Mouse (Mus musculus) mesoderm, embryonic 11.5 days (tissue): Measurements from ENCODE around the gene Hoxa2.

Source experiments
- DNase-seq: peaks from one replicate; pipeline ENCODE4 v3.0.0-alpha.2; 2012; ENCODE audit warnings: low read depth, low spot score

Gene Hoxa2

GRCm38 (mm10) chr6:52164626-52165440, at the start of gene Hoxa2:
Gene Hoxa2, minus strand, starts transcription at chr6:52164831.
- peak; percentile 87 for DNase-seq

DNA sequence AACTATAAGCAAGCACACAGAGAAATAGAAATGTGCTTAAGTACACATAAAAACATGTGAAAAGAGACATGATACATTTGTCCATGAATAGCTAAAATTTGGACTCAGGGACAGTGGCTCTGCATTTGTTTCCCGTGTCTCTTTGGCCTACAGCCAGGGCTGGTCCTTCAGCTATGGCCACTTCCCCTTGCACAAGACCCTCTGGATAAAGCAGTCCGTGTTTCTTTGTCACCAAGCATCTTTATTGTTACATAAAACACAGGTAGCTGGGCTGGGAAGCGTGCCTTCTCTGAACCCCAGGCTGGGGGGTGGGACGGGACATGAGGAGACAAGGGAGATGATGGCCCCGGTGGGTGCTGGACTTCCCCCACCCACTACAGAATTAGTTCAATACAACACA, 49.6 kb upstream of the Hoxa2 start:
- DNase-seq: no peak

DNA sequence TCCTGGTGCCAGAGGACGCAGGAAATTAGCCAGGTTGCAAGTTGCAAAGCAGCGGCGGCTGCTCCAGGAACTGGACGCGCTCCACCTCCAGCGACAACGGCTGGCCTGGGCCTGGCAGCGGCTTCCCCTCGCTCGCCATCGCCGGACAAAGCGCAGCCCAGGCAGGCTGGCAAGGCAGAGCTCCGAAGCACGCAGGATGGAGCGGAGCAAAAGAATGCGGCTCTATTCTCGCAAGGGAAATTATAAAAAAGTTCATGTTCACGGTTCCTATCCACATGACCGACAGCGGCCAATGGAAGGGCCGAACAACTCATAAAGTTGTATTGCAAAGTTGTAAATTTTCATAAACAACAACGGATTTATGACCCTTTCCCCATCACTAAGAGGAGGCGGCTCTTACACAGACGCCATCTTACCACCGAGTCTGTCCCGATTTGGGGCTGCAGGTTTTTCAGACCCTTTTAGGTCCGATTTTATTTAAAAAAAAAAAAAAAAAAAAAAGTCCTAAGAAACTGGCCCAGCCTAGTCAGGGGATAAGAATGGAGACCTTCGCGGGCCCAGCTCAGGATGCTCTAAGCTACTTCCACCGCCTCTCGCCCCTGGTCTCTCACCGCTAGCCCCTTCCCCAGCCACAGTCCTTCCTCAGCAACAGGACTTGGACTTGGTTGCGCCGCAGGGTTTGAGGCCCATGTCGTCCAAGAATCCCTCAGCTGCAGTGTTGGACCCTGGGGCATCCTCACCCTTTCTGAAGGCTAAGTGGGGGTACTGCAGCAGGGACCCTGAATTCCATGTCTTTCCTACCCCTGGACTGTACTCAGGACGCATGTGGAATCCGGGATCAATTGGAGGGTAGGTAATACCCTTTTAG, 48.7 kb upstream of the Hoxa2 start, which contains the start of the genes Hoxa3 and Gm28308:
Gene Hoxa3 (minus strand): TSS at position 218 of the 868 bp plus-strand sequence.
Gene Gm28308 (minus strand): TSS at position 221 of the 868 bp plus-strand sequence.
- DNase-seq: peak; percentile 92

DNA sequence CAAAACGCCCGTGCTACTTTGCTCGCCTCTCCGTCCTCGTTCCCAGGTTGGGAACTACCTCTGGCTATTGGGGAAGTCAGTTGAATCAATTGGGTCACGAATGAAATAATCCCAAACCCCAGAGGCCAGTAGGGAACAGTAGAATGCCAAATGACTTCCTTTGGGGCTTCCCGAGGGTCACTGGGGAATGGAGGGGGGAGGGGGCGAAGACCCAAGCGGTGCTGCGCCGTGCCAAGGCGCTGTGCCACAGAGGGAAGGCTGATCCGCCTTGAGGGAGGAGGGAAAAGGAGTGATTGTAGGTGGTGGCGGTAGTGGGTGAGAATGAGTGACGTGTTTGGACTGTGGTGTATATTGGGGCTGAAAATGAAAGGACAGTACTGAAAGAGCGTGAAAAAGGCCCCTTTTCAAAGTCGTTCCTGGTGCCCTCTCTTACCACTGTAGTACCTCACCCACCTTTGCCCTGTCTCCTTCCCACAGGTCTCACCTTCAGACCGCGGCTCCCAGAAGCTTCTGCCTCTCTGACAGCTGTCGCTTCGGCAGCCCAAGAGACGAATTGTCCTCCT, 48.0 kb upstream of the Hoxa2 start:
- DNase-seq: no peak

- DNase-seq: no peak
These were observed 47.3 kb upstream of the Hoxa2 start for GRCm38 (mm10) chr6:52211961-52212360.

GRCm38 (mm10) chr6:52211170-52211935, 46.7 kb upstream of the Hoxa2 start:
- DNase-seq: peak; percentile 89

DNA sequence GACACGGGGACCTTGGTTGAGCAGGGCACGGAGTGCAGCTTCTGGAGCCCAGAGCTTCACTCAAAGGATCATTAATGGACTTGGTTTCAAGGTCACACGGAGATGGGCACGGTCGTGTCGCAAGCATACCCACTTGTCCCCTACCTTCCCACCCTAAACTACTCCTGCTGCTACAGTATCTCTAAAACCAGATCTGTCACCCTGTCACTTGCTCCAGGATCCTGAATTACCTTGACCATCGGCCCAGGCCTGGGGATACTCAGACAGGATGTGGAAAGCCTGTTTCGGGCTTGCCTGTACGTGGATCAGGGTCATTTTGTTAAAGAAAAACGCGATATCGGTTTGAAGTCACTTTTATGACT, 45.0 kb upstream of the Hoxa2 start:
- no peak for DNase-seq

DNA sequence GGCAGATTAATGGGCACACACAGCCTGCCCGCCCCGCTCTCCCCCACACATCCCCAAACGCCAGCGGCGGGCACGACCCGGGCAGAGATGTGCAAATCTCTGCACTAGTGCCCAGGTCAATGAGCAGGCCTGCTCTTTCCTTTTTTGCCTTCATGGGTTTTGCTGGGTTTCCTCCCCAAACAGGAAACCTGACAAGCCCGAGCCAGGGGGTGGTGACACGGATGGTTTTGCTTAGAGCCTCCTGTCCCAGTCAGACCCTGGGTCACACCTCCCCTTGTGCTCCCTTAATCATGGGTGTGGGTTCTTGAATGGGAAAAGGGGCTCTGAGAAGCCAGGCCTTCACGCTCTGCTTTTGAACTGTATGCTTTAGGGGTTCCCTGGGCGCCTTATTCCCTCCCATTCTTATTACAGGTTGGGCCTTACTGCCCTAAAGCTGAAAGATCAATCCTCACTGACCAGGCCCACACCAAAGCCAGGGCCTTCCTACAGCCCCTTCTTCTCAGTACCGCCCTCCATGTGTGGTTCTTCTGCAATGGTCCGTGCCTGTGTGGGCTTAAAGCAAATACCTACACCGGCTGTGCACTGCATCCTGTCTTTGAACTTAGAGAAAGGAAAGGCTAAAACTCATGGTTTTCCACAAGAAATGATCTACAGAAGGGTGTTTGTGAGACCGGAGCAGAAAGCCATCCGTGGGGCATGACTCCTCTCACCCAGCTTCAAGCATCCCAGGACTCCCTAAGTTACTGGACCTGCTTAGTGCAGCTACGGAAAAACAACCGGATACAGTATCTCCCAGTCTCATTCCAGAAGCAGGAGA, 44.4 kb upstream of the Hoxa2 start:
- DNase-seq: no peak

- DNase-seq: no peak
These were observed 43.6 kb upstream of the Hoxa2 start, which contains the start of gene Hoxa6 for GRCm38 (mm10) chr6:52208072-52208867. Gene Hoxa6, minus strand, starts transcription at chr6:52208722.

DNA sequence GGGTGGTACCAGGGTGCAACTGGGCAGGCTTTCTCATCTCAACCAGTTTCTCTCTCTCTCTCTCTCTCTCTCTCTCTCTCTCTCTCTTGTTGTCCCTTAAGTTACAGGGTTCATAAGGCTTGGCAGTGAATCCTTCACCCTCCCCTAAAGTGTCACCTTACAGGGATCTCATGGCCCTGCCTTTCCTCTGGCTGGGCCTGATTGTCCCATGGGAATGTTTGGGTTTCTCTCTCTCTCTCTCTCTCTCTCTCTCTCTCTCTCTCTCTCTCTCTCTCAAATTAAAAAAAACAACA, 43.0 kb upstream of the Hoxa2 start:
- DNase-seq: no peak

DNA sequence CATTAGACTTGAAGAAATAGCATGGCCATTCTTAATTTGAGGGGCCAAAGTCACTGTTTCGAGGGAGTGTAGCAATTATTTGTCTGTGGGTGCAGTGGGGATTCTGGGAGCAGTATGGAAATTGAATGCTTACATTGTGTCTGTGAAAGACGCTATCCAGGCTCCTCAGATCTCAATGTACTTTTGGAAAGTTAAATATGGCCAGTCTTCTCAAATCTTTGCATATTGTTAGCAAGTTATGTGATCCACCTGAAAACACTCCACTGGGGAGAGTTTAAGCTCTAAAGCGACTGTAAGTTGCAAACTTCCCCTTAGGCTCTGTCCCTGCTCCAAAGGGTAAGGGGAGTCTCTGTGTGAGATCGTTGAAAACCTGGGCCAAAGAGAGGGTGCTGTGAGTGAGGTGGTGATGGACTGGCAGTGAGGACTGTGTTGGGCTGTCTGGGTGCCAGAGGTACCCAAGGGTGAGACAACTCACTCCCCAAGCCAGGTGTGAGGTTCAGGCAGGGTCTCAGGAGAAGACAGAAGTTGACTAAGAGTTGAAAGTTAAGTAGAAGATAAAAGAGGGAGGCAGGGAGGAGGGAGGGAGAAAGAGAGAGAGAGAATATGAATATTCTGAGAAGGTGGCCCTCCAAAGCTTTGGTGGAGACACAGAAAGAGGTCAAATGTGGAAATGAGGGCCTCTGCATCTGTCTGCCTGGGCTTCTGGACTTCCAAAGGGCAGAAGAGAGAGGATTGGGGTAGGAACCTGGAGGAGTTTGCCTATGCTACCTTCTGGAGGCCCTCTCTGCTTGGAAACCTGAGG, 42.5 kb upstream of the Hoxa2 start:
- DNase-seq: no peak

- no peak for DNase-seq
These were observed 41.3 kb upstream of the Hoxa2 start for GRCm38 (mm10) chr6:52205638-52206621.

DNA sequence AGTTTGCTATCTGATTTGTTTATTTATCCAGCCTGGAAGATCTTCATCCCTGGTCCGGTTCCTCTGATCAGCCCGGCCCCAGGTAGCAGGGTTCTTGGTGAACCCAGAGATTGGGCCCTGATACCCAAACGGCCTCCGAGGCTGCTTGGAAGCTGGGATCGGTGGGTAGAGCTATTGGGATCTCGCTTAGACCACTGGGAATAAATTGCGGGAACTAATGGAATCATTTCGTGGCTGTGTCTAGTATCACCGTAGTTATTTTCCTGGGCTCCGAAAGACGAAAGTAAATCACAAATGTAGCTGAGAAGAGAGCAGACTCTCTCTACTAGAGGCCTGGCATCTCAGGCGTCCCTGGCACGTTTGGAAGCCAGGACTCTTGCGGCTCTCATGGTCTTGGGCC, 40.6 kb upstream of the Hoxa2 start:
- no peak for DNase-seq

- peak; percentile 97 for DNase-seq
These were observed 39.6 kb upstream of the Hoxa2 start, which contains the start of gene Hoxa5 for GRCm38 (mm10) chr6:52204050-52204752. Gene Hoxa5, minus strand, starts transcription at chr6:52204587.

DNA sequence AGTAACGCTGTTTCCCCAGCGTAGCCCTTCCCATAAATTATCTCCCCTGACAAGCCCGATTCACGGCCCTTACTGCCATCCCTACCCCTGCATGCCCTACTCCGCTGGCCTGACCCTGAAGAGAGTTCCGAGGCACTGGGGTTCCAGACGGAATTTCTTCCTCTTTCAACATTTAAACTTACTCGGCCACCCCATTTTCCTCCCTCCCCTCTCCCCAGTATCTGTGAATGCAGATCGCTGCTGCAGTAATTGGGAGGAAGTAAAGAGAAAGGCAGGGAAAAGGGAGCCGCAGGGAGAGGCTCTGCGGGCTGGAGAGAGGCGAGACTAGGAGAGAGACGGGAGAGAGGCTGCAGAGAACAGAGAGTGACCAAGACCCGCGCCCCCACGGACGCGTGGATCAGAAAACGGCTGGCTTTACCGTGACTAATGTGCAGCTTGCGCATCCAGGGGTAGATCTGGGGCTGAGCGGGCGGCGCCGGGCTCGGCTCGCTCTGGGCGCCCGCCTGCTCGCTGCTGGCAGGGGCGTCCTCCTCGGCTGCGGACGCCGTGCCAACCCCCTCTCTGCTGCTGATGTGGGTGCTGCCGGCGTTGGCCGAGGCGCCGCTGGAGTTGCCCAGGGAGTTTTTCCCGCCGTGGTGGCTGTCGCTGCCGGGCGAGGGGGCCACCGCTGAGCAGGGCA, 38.9 kb upstream of the Hoxa2 start:
- no peak for DNase-seq

- no peak for DNase-seq
These were observed 38.4 kb upstream of the Hoxa2 start for GRCm38 (mm10) chr6:52203121-52203370.
